Mouse (Mus musculus): ENCODE results near the gene Rreb1.

The Rreb1 gene

DNA sequence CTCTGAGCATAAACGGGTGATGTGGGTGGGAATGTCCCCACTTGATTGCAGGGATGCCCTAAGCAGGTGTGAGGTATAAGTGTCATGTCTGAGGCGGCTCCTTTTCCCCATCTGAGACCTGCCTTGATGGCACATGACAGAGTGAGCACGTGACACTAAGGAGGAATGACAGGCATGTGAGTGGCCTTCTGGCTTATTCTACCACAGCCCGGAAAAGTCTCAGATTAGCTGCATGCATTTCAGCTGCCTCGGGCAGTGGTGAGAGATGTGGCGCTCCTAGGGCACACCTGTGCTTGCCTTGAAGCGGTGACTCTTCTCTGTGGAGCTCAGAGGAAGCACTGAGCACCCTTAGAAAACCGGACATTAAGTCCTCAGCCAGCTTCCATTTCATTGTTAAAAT is 167.2 kb downstream of the Rreb1 start:
- no peak for DNase-seq (ENCODE audit: low spot score)

DNA sequence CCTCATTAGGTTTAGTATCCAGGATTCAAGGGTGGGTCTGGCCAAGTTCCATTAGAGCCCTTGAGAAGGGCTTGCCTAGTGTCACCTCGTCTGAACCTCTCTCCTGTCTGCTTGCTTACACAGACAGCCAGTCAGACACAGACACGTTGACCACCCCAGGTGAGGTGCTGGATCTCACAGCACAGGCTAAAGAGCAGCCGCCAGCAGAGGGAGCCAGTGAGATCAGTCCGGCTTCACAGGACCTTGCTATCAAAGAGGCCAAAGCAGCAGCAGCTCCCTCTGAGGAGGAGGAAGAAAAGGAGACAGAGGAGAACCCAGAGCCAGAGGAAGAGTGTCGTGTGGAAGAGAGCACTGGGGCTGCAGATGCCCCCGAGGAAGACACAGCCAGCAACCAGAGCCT is 168.5 kb downstream of the Rreb1 start:
- DNase-seq (ENCODE audit: low spot score), result peak; percentile 81

DNA sequence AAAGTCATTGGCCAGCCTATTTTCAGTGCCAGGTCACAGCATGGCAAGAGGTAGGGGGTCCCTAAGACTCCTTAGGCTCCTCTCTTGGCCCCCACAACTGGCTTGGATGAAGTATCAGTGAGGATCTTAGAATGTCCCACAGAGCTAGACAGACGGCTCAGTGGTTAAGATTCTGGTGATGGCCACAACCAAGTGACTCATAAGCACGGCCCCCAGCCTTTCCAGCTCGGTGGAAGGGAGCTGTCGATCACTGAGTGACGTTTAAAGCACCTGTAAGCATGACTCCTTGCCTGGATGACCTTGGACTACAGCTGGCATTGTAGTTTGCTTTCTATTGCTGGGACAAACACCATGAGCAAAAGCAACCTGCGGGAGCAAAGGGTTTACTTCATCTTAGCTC is 174.8 kb downstream of the Rreb1 start:
- no peak for DNase-seq (ENCODE audit: low spot score)

DNA sequence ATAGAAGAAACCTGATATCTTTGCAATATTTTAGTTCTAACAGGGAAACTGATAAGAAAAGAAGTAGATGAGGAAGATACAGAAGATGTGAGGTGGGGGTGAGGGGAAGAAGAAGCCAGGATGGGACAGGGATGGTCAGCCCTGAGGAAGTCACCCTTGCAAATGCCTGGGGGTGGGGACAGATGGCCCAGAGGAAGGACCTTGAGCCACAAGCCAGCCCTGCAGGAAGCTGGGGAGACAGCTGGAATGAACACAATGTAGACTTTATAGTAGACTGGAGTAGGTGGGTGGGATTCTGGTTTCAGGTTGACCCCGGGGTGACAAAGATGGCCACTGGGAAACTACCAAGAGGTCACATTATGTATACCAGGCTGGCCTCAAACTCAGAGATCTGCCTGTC is 176.1 kb downstream of the Rreb1 start:
- DNase-seq (ENCODE audit: low spot score), result no peak

- no peak for DNase-seq (ENCODE audit: low spot score)
These were observed 180.5 kb downstream of the Rreb1 start for GRCm38 (mm10) chr13:37958498-37959238.

DNA sequence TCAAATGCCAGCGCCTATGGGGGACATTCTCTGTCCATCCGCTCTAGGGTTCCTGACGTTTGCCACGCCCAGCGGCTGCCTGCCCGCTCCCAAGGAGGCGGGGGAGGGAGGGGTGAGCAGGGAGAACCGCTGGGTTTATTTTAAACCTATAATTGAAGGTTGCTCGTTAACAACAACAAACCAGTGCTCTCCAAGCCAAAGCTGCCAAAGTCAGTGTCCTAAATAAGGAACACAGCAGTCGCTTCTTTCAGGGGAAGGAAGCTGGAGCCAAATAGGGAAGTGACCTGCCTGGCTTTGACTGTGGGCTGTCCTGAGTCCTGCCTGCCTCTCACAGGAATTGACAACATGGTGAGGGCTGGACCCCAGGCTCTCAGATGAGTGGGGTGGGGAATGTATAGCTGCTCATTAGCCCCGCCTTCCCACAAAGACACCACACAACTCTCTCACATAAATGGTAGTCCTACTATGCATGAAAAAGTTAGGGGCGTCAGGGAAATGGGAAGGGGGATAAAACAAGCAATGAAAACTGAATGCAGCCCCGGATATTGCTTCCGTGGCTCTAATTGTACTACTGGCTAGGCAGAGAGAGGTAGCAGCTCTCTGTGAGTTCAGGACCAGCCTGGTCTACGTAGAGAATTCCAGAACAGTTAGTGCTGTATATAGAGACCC is 181.2 kb downstream of the Rreb1 start:
- DNase-seq (ENCODE audit: low spot score), result no peak

- no peak for DNase-seq (ENCODE audit: low spot score)
These were observed 181.7 kb downstream of the Rreb1 start for GRCm38 (mm10) chr13:37959936-37960335.

DNA sequence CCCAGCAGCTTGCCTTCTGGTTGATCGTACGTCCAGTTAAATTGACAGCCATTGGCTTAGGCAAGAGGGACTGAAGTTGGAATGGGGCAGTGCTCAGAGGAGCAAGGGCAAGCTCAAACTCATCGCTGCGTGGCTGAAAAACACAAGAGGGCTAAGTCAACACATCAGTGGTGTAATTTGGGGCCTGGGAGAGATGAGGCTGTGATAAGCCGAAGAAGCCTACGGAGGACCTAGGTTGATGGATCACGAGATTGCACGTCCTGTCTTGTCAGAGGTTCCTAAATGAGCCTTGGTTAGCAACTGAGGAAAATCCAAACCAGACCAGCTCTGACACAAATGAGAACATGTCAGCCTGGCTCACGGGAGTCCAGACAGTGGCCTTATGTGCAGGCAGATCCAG is 184.3 kb downstream of the Rreb1 start:
- DNase-seq (ENCODE audit: low spot score), result no peak

DNA sequence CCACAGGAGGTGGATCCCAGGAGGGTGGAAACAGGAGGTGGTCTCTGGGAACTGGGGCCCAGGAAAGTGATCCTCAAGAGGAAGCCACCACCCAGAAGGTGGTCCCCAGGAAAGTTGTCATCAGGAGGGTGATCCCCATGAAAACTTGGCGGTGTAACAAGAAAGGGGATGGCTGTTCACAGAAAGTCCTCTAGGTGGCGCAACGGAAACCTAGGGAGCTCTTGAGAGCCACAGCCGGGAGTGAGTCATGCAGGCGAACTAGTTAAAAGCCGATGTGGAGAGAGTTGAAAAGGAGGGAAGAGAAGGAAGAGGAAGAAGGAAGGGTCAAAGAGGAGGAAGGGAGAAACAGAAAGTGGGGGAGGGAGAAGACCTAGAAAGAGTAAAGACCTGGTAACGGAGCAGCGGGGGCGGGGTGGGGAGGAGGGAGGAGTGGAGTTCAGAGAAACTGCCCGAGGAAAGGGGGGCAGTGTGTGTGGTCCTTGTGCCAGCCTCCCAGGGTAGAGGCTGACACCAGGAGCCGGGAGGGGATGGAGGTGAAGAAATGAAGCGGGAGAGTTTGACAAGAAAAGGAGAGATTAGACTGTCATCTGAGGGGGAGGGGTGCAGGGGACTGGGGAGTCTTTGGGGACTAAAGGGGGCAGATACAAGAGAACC is 185.3 kb downstream of the Rreb1 start:
- DNase-seq (ENCODE audit: low spot score), result peak; percentile 79

DNA sequence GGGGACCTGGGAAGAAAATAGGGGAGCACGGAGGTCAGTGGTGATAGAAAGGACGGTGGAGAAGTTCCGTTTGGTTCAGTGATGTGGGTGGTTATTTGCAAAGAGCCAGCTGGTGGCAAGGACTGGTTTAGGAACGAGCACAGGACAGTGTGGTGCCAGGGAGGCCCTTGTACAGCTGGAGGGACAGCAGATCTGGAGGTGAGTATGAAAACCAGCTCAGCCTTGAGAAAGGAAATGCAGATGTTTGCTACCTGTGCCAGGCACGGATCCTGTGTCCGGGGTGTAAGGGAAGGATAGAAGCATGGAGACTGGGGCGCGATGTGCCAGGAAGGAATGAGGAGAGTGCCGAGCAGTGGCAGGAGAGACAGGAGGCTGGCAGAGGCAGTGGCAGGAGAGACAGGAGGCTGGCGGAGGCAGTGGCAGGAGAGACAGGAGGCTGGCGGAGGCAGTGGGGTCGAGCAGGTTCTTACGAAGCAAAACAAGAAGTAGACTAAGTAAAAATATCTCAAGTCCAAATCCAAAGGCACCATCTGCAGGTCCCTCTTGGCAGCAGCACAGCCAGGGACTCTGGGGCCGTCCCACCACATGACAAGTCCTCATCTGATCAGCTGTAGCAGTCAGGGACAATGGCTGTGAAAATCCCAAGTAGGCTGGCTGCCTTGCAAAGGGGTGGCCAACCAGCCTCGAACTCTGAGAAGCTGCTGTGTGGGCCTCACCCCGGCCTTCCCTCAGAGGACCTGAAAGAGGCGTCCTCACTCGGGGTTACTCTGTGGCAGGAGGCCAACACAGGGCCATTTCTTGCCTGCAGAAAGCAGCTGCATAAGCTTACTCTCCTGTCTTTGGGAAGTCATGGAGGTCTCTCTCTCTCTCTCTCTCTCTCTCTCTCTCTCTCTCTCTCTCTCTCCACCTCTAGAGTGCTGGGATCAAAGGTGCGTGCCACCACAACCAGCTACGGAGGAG is 186.2 kb downstream of the Rreb1 start:
- DNase-seq (ENCODE audit: low spot score), result no peak

DNA sequence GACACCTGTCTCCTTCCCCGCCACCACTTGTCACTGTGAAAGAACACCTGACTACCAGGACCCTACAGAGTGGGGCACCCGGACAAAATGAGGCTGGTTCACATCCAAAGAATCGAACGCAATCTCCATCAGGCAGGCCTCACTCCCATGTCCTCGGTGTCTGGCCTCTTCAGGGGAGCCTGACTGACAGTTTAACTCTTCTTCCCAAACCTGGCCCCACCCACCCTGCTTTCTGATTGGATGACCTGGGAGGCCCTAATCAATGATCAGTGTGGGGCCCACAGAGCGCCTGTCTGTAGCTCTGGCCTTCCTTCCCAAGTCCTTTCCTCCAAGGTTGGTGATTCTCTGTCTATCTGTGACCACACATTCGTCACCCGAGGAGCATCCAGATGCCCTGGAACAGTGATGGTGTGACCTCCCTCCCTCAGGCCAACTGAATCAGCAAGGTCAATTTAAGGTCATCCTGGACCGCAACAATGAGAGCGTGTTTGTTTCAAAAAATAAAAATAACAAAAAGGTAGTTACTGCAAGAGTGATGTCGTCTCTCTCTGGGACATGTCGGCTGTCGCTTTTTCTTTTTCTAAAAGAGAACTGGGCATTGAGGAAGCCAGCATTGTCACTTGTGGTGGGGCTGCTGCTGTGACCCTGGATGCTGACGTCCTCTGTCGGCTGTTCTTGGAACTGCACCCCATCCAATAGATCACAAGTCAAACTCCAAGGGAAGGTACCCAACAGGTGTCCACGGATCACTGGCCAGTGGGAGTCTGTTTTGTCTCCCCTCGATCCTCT is 187.1 kb downstream of the Rreb1 start:
- DNase-seq (ENCODE audit: low spot score), result no peak

DNA sequence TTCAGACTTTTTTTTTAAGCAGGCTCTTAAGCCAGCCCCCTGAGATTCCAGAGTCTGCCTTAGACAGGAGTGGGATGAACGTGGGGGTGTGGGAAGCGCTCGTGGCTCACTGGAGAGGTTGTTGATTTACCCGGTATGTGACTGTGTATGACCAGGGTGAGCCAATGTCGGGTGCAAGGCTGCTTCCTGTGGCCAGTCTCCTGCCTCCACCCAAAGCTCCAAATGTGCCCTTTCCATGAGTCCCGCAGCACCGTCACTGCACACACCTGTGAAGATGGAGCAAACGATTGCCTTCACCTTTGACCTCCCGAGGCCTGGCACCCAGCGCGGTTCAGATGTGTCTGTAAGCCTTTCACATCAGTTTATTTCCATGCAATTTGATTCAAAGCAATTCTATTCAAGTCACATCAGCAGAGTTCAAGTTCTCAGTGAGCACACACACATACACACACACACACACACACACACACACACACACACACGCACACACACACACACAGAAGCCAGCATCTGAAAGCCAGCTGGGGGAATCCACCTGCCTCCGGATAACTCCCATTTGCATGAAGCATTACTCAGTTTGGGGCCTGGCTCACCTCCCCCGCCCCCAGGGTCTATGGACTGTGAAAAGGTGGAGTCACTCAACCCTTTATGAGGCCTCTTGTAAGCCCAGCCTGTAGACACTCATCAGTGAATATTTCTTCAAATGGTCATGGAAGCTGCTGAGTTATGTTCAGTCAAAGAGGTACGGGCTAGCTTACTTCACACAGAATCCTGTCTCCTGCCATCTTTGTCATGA is 188.3 kb downstream of the Rreb1 start:
- no peak for DNase-seq (ENCODE audit: low spot score)

DNA sequence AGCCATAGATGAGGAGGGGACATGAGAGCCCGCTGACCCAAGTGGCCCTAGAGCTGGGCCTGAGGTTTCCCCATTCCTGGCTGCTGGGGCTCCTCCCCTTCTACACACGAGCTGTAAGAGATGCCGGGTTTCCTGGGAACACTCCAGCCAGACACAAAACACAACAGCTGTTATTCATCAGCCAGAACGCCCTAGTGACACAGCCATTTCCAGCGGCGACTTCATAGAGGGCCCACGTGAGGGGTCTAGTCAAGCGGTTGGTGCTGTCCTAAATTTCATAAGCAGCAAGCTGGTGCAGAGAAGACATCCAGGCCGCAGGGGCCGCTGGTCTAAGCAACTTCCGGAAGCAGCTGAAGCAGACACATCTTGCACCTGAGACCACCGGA is 188.8 kb downstream of the Rreb1 start:
- DNase-seq (ENCODE audit: low spot score), result no peak

DNA sequence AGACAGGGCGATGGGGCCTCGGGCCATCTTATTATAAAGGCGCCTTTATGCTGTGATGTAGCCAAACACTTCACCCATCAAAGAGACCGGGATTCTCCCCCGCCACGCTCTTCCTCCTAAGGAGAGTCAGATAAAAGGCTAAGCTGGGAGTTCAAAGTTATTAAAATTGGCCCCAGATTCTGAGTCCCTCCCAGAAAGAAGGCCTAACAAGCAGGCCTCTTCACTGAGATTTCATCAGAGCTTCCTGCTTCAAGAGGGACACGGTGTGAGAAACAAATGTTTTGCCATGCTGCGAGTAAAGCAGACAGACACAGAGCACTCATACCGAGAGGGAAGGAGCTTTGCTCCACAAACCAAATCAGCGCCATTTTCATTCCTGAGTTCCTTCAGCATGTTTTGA is 189.4 kb downstream of the Rreb1 start:
- DNase-seq (ENCODE audit: low spot score), result no peak

- peak; percentile 96 for DNase-seq (ENCODE audit: low spot score)
These were observed 191.1 kb downstream of the Rreb1 start for GRCm38 (mm10) chr13:37969337-37969736.

- no peak for DNase-seq (ENCODE audit: low spot score)
These were observed 191.8 kb downstream of the Rreb1 start for GRCm38 (mm10) chr13:37969988-37970387.

GRCm38 (mm10) chr13:37970887-37971530 is 192.8 kb downstream of the Rreb1 start:
- no peak for DNase-seq (ENCODE audit: low spot score)

GRCm38 (mm10) chr13:37974036-37974435 is 195.8 kb downstream of the Rreb1 start:
- no peak for DNase-seq (ENCODE audit: low spot score)

- DNase-seq (ENCODE audit: low spot score), result no peak
These were observed 196.5 kb downstream of the Rreb1 start for GRCm38 (mm10) chr13:37974731-37975130.

GRCm38 (mm10) chr13:37979506-37979905 is 201.3 kb downstream of the Rreb1 start:
- DNase-seq (ENCODE audit: low spot score), result no peak
